ENCODE assay signal across 9 mouse cellular contexts in the genomic region with DNA sequence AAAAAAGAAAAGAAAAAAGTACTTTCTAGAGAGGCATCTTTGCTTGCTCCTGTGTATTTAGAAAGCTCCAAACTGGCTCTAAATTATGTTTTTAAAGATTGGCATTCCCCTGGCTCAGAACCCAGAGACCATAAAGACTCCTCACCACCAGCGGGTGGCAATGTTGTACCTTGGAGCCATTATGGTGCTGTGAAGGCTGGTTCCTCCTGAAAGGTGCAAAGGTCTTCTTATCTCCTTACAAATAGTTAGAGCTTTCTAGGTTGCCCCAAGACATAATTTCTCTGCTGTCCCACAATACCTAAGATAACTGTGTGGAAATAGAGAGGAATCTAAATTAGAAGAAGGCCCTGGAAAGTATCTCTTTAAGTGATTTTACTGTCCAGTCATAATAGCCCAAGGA. TPM values are rescaled to one million over a fixed set of nuclear protein-coding genes. Genes with fewer than 3 reads are reported as not detected.
DNase-seq lines count a peak whose midpoint lies in the region; ATAC-seq and TF ChIP-seq lines count a peak whose summit lies in the region.
"Had no signal": no experiment of that assay in that cellular context is flagged by ENCODE, and none has a peak within 500 bp of the region (broad histone marks: within the 10 kb centered on the region; RNA-seq: fewer than 3 reads in every experiment).

No protein-coding gene starts in this region.

- H3K4me3 ChIP-seq in heart, embryonic 10.5 days = no peak overlapping the region
- no peak overlapping the region for H3K4me3 ChIP-seq in embryonic fibroblast, embryonic 13.5 days (ENCODE audit: insufficient read depth, low read length)
- H3K4me3 ChIP-seq in forebrain, embryonic 15.5 days = no peak overlapping the region
- H3K4me3 ChIP-seq: neural tube, embryonic 12.5 days had no signal

- TF ChIP-seq POLR2A in embryonic fibroblast, embryonic 13.5 days (IDR thresholded peaks at IDR 0.05; ENCODE audit: low read depth, low read length) = no peak

- ATAC-seq in forebrain, embryonic 15.5 days (replicated peaks) = no peak

- TF ChIP-seq CTCF in embryonic fibroblast, embryonic 13.5 days (IDR thresholded peaks at IDR 0.05; ENCODE audit: borderline replicate concordance, insufficient read depth, low read length) = peak; percentile 49; the same call in 1 of the 2 replicates

- no peaks in the 10 kb centered on the region for H3K9me3 ChIP-seq in heart, embryonic 10.5 days
- H3K9me3 ChIP-seq in forebrain, embryonic 15.5 days = no peaks in the 10 kb centered on the region
- H3K9me3 ChIP-seq: neural tube, embryonic 12.5 days had no signal

- H3K27ac ChIP-seq in heart, embryonic 10.5 days = no peak overlapping the region
- H3K27ac ChIP-seq in embryonic fibroblast, embryonic 13.5 days (ENCODE audit: insufficient read depth, low read length) = no peak overlapping the region
- no peak overlapping the region for H3K27ac ChIP-seq in forebrain, embryonic 15.5 days (replicated peaks)
- H3K27ac ChIP-seq: neural tube, embryonic 12.5 days had no signal

- no peaks in the 10 kb centered on the region for H3K36me3 ChIP-seq in heart, embryonic 10.5 days
- no peaks in the 10 kb centered on the region for H3K36me3 ChIP-seq in forebrain, embryonic 15.5 days
- H3K36me3 ChIP-seq: neural tube, embryonic 12.5 days had no signal

- no peak overlapping the region for H3K9ac ChIP-seq in forebrain, embryonic 15.5 days (replicated peaks)
- H3K9ac ChIP-seq: neural tube, embryonic 12.5 days had no signal

- peak; percentile 74 to 80 for DNase-seq in heart, adult 18-20 months
- no peak for DNase-seq in heart, embryonic 10.5 days (ENCODE audit: low spot score)
- DNase-seq in 3134 (ENCODE audit: extremely low read depth, insufficient read length, low spot score) (peak; percentile 18), R1 (ENCODE audit: low read depth, low spot score) (peak; percentile 43)
- DNase-seq in kidney, postnatal 4 days = peak; percentile 71 to 76
- DNase-seq in right cerebral cortex, adult 2 months (ENCODE audit: low spot score in 2 of 2) = peak; percentile 50 to 52

- no peak overlapping the region for H3K4me2 ChIP-seq in forebrain, embryonic 15.5 days (replicated peaks)
- H3K4me2 ChIP-seq: neural tube, embryonic 12.5 days had no signal

- H3K27me3 ChIP-seq in heart, embryonic 10.5 days (ENCODE audit: insufficient read depth, poor library complexity, severe bottlenecking) = no peaks in the 10 kb centered on the region
- H3K27me3 ChIP-seq in forebrain, embryonic 15.5 days = no peaks in the 10 kb centered on the region; the same call in 1 of the 2 replicates
- H3K27me3 ChIP-seq: neural tube, embryonic 12.5 days had no signal

- 0 out of 2 replicates have a peak, but pooled peaks cover 13% of the 10 kb centered on the region for H3K4me1 ChIP-seq in heart, embryonic 10.5 days
- H3K4me1 ChIP-seq in embryonic fibroblast, embryonic 13.5 days (ENCODE audit: control insufficient read depth, insufficient read depth, low read length) = peaks cover 4% of the 10 kb centered on the region
- no peaks in the 10 kb centered on the region for H3K4me1 ChIP-seq in forebrain, embryonic 15.5 days
- H3K4me1 ChIP-seq: neural tube, embryonic 12.5 days had no signal

- 8% methylated on average over 1 of the region's 1 CpGs for WGBS in heart, embryonic 10.5 days
- 39% methylated on average over 1 of the region's 1 CpGs for WGBS in forebrain, embryonic 15.5 days

RNA-seq across cellular contexts. Expression of gene Ankrd55, which starts 20.4 kb away (rescaled TPM):
- 1 to 10 TPM; 1.3 to 2.3 TPM for total RNA-seq in heart, adult 18-20 months (2021)
- 0.30 TPM in 1 of 2 replicates, not detected in the other for polyA plus RNA-seq in heart, embryonic 10.5 days (2016; fragmentation: Nextera tagmentation; extraction: Ambion mirVana)
- 0.74 and 1.9 TPM in 2 replicates for polyA plus RNA-seq in embryonic fibroblast, embryonic 13.5 days (2011; ENCODE audit: insufficient read length, low read depth, missing spikeins)
- polyA plus RNA-seq in forebrain, embryonic 15.5 days (2015; fragmentation: Nextera tagmentation; extraction: Ambion mirVana) = 2.6 TPM in 2 replicates
